Mouse (Mus musculus) neural tube, embryonic 15.5 days (tissue): Measurements from ENCODE around the gene Samhd1. TPM values are rescaled to one million over a fixed set of nuclear protein-coding genes. Genes with fewer than 3 reads are reported as not detected.

ENCODE experiments used
- polyA plus RNA-seq: library from polyadenylated mRNA; unstranded; fragments of >200 nt; fragmentation: Nextera tagmentation; extraction: Ambion mirVana; gene quantifications from 2 replicates; pipeline ENCODE4 v1.2.1, GENCODE M21; 2015

The Samhd1 gene
- polyA plus RNA-seq, 1 experiment from 2014 or later, result 11.9 TPM

Other genes starting within 250 kb of the Samhd1 start
- gene Sla2, start 248.1 kb downstream of the Samhd1 start, polyA plus RNA-seq, result 0.22 and 7.3 TPM in 2 replicates
- 158 and 168 TPM in 2 replicates for gene Ndrg3, start 143.2 kb downstream of the Samhd1 start, polyA plus RNA-seq
- 8.3 and 13.8 TPM in 2 replicates for gene Dsn1, start 128.1 kb downstream of the Samhd1 start, polyA plus RNA-seq
- gene Soga1, start 56.0 kb downstream of the Samhd1 start, polyA plus RNA-seq, result 3.3 and 4.9 TPM in 2 replicates
- gene Tldc2, start 48.2 kb downstream of the Samhd1 start, polyA plus RNA-seq, result 0.43 TPM in 1 of 2 replicates, not detected in the other
- gene Rbl1, start 69.3 kb upstream of the Samhd1 start, polyA plus RNA-seq, result 4.9 and 9.2 TPM in 2 replicates
- 225 and 255 TPM in 2 replicates for gene Rpn2, start 143.8 kb upstream of the Samhd1 start, polyA plus RNA-seq
- gene Mroh8, start 144.3 kb upstream of the Samhd1 start, polyA plus RNA-seq, result 0.44 and 0.46 TPM in 2 replicates
- gene Ghrh, start 212.2 kb upstream of the Samhd1 start, polyA plus RNA-seq, result 1.8 TPM in 1 of 2 replicates, not detected in the other
- 110 and 112 TPM in 2 replicates for gene Manbal, start 232.3 kb upstream of the Samhd1 start, polyA plus RNA-seq